In the genomic region with DNA sequence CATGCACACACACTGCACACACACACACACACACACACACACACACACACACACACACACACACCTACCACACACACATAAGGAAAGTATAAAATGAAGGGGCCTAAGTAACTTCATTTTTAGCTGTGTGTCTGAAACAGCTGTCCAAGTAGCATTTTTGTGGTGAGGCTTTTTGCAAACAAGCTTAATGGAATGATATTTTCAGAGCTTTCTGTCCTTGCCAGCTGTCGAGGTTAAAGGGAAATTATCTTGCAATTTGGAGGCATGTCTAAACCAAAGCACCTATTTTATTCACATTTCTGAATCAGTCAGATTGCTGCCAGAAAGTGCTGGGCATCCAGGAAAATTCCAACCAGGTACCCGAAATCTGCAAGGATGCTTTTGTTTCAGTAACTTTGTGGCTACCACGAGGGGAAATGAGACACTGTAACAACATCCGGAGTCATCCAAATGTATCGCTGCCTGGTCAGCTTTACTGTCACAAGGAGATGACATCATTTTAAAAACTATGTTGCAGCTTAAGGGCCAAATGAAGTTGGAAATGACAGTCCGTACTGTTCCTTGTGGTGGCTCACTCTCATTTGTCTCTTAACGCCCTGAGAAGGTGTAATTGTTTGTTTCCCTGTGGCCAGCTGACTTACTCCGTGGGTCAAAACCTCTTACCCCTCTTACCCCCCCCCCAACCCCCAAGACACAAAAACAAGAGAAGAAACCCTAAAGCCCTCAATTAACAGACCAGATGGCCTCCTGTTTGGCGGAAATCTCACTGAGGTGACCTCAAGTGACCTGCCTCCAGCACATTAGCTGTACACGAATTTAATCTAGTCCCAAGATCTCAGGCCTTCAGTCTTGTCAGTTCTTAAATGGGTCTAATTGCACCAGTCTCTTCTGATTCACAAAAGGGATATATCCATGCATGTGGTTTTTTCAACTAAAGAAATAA, we compare ENCODE assay signal across 12 mouse cellular contexts. TPM values are rescaled to one million over a fixed set of nuclear protein-coding genes. Genes with fewer than 3 reads are reported as not detected.
A peak's percentile ranks its signal among the peaks of the same experiment; 100 is the strongest.
DNase-seq lines count a peak whose midpoint lies in the region; ATAC-seq lines count a peak whose summit lies in the region.
"Had no signal": no experiment of that assay in that cellular context is flagged by ENCODE, and none has a peak within 500 bp of the region (broad histone marks: within the 10 kb centered on the region; RNA-seq: fewer than 3 reads in every experiment).

No protein-coding gene starts in this region.

- no peak; the same call in 1 of the 2 replicates for ATAC-seq in kidney, embryonic 14.5 days (ENCODE audit: low FRiP score, low TSS enrichment)
- ATAC-seq in forebrain, embryonic 14.5 days: no peak
- ATAC-seq: liver, embryonic 12.5 days had no signal

- H3K27me3 ChIP-seq in kidney, embryonic 14.5 days (ENCODE audit: control insufficient read depth, insufficient read depth, low read length): no peaks in the 10 kb centered on the region
- no peaks in the 10 kb centered on the region for H3K27me3 ChIP-seq in forebrain, embryonic 14.5 days (replicated peaks; ENCODE audit: control insufficient read depth, insufficient read depth, low read length)
- H3K27me3 ChIP-seq: embryonic facial prominence, embryonic 15.5 days; liver, embryonic 12.5 days had no signal

- H3K4me3 ChIP-seq in kidney, embryonic 14.5 days (ENCODE audit: low read length): no peak overlapping the region
- no peak overlapping the region for H3K4me3 ChIP-seq in forebrain, embryonic 14.5 days (ENCODE audit: low read depth, low read length)
- H3K4me3 ChIP-seq: embryonic facial prominence, embryonic 15.5 days; heart, adult 2 months; liver, embryonic 12.5 days had no signal

- H3K4me1 ChIP-seq in kidney, embryonic 14.5 days (ENCODE audit: control insufficient read depth, insufficient read depth, low read length): no peaks in the 10 kb centered on the region
- 0 out of 2 replicates have a peak, but pooled peaks cover 2% of the 10 kb centered on the region for H3K4me1 ChIP-seq in forebrain, embryonic 14.5 days (ENCODE audit: control insufficient read depth, insufficient read depth, low read length)
- H3K4me1 ChIP-seq: liver, embryonic 12.5 days had no signal

- 28% methylated on average over 10 of the region's 10 CpGs for WGBS in kidney, embryonic 14.5 days
- WGBS in forebrain, embryonic 14.5 days: 62% methylated on average over 10 of the region's 10 CpGs

- no peak overlapping the region for H3K9ac ChIP-seq in kidney, embryonic 14.5 days (ENCODE audit: low read depth, low read length)
- H3K9ac ChIP-seq in forebrain, embryonic 14.5 days (ENCODE audit: low read length): no peak overlapping the region
- H3K9ac ChIP-seq: embryonic facial prominence, embryonic 15.5 days; liver, embryonic 12.5 days had no signal

- 0 out of 2 replicates have a peak, but pooled peaks cover 4% of the 10 kb centered on the region for H3K9me3 ChIP-seq in kidney, embryonic 14.5 days (ENCODE audit: control insufficient read depth, low read length)
- H3K9me3 ChIP-seq in forebrain, embryonic 14.5 days (replicated peaks; ENCODE audit: control insufficient read depth, low read length): no peaks in the 10 kb centered on the region
- H3K9me3 ChIP-seq: embryonic facial prominence, embryonic 15.5 days; liver, embryonic 12.5 days had no signal

- H3K4me2 ChIP-seq in kidney, embryonic 14.5 days (replicated peaks; ENCODE audit: low read depth, low read length): no peak overlapping the region
- H3K4me2 ChIP-seq in forebrain, embryonic 14.5 days (ENCODE audit: low read length): no peak overlapping the region
- H3K4me2 ChIP-seq: embryonic facial prominence, embryonic 15.5 days; liver, embryonic 12.5 days had no signal

- DNase-seq in kidney, adult 9 months: peak; percentile 30
- peak; percentile 14 for DNase-seq in 416B (ENCODE audit: low read depth)
- DNase-seq in Muller cell, postnatal 12 days (ENCODE audit: inconsistent ontology term): peak; percentile 64
- DNase-seq in cerebellum, postnatal 14 days: peak; percentile 43 to 64
- no peak for DNase-seq in right cerebral cortex, postnatal 14 days
- no peak for DNase-seq in forebrain, embryonic 14.5 days (ENCODE audit: low spot score)
- DNase-seq: heart, adult 2 months; kidney, postnatal 36 days; thymus, adult 18-20 months had no signal

- H3K27ac ChIP-seq in kidney, embryonic 14.5 days (ENCODE audit: low read depth, low read length): no peak overlapping the region
- H3K27ac ChIP-seq in forebrain, embryonic 14.5 days (ENCODE audit: low read depth, low read length): no peak overlapping the region
- H3K27ac ChIP-seq: embryonic facial prominence, embryonic 15.5 days; heart, adult 2 months; liver, embryonic 12.5 days had no signal

- H3K36me3 ChIP-seq in kidney, embryonic 14.5 days (ENCODE audit: control insufficient read depth, insufficient read depth, low read length): no peaks in the 10 kb centered on the region
- no peaks in the 10 kb centered on the region for H3K36me3 ChIP-seq in forebrain, embryonic 14.5 days (ENCODE audit: control insufficient read depth, insufficient read depth, low read length)
- H3K36me3 ChIP-seq: embryonic facial prominence, embryonic 15.5 days; liver, embryonic 12.5 days had no signal

RNA-seq across cellular contexts. Expression of a gene that starts 48.4 kb away (rescaled TPM):
- 8.3 and 15.2 TPM in 2 replicates for polyA plus RNA-seq in kidney, embryonic 14.5 days (2014; fragmentation: Nextera tagmentation; extraction: Ambion mirVana)
- 2.4 and 3.2 TPM in 2 replicates for polyA plus RNA-seq in forebrain, embryonic 14.5 days (2014; fragmentation: Nextera tagmentation; extraction: Ambion mirVana)

Comparison
In these comparisons a context has a peak if more than half of its experiments do, and no peak if none do; other contexts are left out.
1. DNase-seq: peak in kidney, adult 9 months (single experiment), 416B (single experiment), Muller cell, postnatal 12 days (single experiment) and cerebellum, postnatal 14 days (2 of 2); none in right cerebral cortex, postnatal 14 days (single experiment) and forebrain, embryonic 14.5 days (single experiment).